Mouse (Mus musculus) right cerebral cortex, adult 2 months (tissue): ENCODE results near the gene Rgs5.

ENCODE experiments used
- DNase-seq, 2 experiments: peaks; one replicate each; pipeline ENCODE4 v3.0.0; 2021 to 2022; ENCODE audit warnings: low spot score in 2 of 2

Rgs5 gene

GRCm38 (mm10) chr1:169726319-169726718 is 71.0 kb downstream of the Rgs5 start:
- DNase-seq = no peak

GRCm38 (mm10) chr1:169730599-169731100 is 75.3 kb downstream of the Rgs5 start:
- no peak for DNase-seq

- DNase-seq = no peak
Measured at GRCm38 (mm10) chr1:169736139-169736538, 80.8 kb downstream of the Rgs5 start.

- DNase-seq = no peak
Measured at GRCm38 (mm10) chr1:169737231-169737630, 81.9 kb downstream of the Rgs5 start.

GRCm38 (mm10) chr1:169741147-169741546 is 85.8 kb downstream of the Rgs5 start:
- DNase-seq = no peak
